Mouse (Mus musculus) cerebellum, adult 8-10 months (tissue): ENCODE data around the gene Tsfm.

Experiments
- DNase-seq: peaks from one replicate; pipeline ENCODE4 v3.0.0; 2022

Gene Tsfm

DNA sequence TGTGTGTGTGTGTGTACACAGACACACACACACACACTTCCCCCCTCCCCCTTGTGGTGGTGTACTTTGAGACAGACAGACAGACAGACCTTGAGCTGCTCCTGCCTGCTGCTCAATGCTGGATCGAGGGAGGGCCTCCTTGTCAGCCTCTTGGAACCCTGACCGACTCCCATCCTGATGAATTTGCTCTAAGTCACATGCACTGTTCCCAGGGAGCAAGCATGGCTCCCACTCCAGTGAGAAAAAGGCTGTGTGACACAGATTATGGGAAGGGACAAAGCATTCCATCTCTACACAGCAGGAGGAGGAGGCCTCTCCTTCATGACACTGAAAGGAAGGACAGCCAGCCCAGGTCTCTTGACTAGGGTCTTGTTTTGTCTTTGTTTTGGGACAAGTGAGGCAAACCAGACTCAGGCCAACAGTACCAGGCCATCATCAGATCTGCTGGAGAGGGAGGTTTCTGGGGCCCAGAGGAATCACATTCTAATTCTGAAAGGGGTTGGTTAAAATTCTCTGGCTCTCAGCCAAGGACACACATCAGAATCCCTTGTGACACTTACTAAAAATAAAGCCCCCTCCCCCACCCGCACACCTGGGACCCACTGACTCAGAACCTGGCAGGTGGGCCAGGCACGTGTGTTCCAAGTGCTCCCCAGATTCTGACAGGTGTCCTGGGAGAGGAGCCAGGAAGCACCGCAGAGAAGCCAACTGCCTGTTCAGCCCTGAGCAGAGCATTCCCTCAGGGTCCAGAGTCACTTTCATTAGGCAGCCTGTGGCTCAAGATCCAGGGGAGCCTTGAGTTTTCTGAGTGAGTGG, 46.2 kb downstream of the Tsfm start:
- DNase-seq = peak; percentile 88

DNA sequence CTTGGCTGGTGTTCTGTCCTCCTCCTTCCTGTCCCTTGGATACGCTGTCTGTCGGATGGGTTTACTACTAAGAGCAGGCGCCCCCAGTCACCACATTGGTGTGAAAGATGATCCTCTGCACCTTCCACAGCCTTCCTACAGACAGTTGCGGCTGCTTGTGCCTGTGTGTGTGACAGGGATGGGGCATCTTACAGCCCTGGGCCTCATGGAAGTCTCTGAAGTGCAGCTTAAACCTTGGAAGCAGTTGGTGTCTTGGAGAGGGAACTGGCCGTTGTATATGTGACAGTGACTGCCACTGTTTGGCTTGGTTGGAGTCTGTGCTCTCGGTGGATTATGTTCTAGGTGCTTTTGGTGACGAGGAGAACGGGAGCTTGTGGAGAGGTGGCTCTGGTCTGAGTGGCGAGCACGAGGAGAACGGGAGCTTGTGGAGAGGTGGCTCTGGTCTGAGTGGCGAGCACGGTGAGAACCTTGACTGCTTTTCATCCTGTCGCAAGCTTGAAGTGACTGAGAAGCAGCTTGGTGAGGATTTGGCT, 47.4 kb downstream of the Tsfm start:
- no peak for DNase-seq

DNA sequence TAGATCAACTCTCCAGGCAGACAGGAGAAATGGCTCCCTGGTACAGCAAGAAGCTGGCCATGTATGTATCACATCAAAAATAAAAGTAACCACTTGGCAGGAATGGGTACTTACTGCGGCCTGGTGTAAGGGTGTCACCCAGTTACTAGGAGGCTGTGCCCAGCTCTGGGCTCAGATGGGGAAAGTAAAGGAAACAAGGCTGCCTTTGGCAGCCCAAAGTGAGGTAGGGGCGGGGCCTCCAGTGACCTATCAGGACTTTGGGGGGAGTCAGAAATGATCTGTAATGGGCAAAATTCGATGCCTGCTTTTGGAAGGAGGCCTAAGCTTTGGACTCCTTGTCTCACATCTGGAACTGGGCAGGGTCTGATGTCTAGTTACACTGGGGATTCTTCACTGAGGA, 48.9 kb downstream of the Tsfm start:
- DNase-seq = no peak

DNA sequence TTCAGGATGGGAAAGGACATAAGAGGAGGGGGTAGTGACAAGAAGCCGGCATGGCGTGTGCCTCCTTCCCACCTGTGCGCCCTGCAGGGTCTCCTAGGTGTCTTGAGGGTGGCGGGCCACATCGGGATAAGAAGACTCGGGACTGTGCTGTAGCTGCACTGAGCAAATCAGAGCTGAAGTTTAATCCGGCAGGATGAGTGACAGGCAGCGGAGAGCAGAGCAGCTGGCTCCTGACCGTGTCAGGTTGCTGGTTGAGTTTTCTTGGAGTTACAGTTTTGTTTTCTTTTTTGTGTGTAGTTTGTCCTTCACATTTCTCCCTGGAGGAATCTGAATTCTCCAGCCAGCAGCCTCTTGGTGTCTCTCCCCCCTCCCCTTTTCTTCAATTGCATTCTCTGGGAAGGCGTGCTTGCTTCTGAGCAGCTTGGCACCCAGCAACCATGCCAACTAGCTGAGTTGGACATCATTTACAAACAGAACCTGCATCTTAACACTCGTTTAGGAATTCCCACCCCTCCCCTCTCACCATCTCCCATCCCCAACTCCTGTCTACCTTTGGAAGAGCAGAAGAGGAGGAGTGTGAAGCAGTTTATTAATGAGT, 49.6 kb downstream of the Tsfm start:
- DNase-seq = no peak

DNA sequence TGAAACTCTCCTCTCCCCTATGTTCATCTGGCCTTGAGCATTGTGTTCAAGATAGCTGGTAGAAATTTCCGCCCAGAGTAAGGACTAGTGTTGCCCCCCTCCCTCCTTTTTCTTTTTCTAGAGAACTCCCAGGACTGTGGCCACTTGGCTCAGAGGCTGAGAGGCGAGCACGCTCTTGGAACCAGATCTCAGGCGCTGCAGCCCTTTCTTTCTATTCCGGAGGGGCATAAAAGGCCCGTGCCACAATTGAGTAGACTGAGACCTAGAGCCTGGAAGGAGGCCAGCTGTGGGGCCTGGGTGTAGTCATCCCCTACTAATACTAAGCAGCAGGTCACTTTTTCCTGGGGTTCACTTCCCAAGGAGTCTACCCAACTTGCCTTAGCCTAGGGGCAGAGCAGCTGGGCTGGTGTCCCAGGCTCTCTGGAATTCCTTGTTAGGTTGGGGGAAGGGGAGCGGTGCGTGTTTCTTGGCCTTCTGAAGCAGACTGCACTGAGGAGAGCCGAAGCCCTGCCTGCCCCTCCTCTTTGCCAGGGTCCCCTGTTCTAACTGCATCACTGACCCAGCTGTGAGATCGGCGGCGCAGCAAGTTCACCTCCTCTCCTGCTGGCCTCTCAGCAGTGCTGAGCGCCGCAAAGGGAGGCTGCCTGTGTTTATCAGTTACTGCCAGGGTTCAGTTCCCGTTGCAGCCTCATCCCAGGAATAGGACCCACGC, 50.3 kb downstream of the Tsfm start:
- DNase-seq = peak; percentile 62

DNA sequence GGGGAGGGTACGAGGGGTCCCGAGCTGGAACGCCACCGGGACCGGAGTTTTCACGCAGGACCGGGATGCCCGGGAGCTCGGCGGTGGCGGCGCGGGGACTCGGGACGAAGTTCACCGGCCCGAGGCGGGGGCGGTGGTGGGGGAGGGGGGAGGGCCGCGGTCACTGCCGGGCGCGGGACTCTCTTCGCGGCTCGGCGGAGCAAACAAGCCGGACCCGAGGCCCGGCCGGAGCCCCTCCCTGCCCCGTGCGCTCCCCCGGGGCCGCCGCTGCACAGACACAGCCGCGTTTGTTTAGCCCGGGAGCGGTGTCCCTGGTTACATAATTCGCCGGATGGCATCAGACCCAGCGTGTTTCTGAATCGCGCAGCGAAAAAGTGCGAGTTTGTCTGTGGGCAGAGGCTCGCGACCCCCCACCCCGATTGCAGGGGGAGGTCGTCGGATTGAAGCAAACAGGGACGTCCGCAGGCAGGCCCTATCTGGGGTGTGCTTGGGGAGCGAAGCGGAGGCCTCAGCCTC, 50.9 kb downstream of the Tsfm start:
- DNase-seq = peak; percentile 67

DNA sequence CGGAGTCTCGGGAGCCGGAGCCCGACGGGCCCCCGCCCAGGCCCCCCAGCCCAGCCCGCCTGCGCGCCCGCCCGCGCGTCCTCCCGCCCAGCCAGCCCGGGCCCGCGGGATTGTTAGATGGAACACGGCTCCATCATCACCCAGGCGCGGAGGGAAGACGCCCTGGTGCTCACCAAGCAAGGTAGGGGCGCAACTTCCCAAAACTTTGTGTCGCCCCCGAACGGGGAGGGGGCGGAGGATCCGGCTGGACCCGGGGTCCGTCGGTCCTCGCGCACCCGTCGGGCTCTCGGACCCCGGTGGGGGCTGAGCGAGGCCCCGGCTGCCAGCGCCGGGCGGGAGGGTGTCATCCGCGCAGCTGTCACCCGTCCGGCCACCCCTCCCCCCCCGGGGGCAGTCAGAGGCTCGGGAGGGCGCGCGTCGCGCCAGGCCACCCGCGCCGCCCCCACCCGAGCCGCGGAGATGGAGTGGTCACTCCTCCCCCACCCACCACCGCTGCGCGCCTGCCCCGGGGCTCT, 51.5 kb downstream of the Tsfm start:
- DNase-seq = peak; percentile 73

DNA sequence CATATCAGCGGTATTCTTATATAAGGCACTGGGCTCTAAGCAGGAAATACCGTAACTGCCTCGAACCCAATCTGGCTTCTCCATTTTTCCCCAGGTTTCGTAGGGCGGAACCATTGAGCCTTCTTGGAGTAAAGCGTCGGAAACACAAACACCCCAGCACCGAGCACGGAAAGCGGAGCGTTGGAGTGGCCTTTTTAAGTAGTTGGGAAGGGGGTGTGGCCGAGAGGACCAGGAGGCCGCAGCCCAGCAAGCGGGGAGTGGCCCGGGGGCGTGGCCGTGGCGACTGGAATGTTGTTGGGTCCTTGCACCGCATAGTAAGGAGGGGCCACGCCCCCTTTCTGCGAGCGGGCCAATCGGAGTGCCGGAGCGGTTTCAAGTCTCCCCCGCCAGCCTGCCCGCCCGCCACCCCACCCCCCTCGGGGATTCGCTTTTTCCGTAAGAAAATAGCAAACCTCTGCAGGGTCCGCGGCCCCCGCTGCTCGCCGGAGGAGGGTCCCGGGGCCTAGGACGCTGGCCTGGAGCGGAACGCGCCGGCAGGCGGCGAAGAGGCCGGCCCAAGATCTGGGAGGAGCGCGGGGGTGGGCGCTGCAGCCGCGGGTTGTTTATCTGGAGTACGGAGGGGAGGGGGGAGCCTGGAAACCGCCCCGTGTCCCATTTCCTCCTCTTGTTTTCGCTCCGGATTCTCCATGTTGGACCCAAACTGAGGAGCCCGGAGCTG, 52.2 kb downstream of the Tsfm start, which contains the start of gene Ctdsp2:
Gene Ctdsp2, plus strand, starts transcription at position 441 of the 718 bp plus-strand sequence.
- DNase-seq = peak; percentile 100

DNA sequence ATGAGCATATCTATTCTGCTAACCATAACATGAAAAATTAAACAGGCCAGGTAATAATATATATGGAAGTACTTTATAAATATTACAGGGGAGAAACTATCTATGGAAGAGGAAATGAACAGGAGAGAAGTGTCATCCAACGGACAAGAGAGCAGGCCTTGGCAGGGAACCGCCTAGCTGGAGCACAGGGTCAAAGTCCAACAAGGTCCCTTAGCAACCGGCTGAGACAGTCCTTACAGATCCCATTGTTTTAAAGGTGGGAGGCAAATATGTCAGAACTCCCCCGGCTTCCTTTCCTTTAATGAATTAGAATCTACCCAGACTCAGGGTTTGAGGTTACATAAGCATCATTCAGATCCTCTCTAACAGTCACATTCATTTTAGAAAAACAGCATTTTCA, 53.6 kb downstream of the Tsfm start:
- DNase-seq = no peak

DNA sequence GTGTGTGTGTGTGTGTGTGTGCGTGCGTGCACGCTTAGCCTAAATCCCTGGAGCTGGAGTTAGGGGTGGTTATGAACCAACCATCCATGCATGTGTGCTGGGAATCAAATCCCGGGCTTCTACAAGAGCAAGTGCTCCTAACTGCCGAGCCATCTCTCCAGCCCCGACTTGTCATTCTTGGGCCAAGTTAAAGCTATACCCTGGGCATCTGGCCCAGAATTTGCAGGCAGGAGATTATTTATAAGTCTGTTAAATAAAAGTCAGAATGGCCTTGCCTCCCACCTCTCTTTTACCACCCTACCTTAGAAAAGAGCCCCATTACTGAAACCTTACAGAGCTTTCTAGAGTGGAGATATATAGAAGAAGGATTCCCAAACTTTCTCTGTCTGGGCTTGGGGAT, 54.9 kb downstream of the Tsfm start:
- no peak for DNase-seq

DNA sequence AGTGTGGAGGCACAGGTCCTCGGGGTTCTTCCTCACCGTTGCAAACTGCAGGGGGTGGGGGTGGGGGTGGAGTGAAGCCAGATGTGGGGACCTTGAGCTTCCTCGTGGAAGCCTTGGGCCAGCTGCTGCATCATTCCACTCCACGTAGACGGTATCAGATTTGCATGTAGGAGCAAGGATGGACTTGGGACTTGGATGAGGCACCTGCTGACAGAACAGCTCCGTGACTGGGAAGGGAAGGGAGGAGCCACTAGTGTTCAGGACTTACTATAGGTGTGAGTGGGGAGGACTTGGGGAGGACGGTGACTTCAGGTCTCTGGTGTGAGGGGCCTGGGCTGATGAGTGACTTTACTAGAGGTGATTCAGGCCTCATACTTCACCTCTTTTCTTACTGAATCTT, 57.7 kb downstream of the Tsfm start:
- DNase-seq = no peak

DNA sequence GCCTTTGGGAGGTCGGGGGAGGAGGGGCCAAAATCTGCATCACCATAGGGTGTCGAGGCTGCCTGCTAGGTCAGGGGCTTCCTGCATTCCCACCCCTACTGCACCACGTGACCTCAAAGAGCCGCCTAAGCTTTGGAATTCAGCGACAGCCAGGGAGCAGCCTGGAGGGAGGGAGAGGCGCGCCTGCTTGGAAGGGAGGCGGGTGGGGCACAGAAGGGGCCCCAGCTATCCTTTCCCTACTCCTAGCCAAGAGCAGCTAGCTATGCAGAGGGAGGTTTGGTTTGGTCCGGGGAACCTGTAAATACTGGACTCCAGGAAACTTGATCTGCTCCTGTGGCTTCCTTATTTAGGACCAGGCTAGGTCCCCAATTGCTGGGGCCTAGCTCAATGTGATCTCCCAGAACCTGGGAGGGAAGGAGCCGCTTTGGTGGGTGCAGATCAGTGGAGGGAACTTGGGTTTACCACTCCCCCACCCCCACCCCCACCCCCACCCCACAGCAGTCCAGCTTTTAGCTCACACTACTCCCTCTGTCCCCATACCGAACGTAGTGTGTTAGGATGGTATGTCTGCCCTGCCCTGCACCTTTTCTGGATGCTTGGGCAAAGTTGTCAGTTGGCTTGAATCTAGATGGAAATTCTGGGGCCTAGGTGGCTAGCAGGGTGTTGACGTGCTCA, 58.5 kb downstream of the Tsfm start:
- DNase-seq = no peak

DNA sequence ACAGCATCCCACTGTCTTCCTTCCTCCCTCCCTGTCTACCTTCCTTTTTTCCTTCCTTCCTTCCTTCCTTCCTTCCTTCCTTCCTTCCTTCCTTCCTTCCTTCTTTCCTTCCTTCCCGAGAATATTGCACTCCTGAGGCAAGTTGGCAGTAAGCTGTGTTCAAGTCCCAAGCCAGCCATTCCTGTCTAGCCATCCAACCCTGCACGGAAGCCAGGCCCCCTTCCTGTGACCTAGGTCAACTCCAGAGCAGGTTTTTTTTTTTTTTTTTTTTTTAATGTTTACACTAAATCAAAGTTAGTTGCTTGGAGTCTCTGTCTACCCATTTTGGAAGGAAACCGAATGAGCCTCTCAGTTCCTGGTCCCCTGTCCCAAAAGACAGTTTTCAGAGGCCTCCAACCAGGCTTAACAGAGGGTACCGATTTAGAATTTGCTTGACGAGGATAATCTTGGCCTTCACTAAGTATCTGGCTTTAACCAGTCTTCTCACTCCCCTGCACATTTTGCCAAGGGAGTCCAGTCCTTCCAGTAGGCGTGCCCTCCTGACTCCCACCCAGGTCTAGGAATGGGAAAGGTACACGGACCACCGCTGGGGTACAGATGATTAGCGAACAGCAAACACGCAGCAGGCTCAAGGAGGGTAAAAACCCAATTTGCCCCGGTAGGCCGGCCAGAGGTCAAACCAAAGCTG, 59.1 kb downstream of the Tsfm start:
- DNase-seq = no peak

DNA sequence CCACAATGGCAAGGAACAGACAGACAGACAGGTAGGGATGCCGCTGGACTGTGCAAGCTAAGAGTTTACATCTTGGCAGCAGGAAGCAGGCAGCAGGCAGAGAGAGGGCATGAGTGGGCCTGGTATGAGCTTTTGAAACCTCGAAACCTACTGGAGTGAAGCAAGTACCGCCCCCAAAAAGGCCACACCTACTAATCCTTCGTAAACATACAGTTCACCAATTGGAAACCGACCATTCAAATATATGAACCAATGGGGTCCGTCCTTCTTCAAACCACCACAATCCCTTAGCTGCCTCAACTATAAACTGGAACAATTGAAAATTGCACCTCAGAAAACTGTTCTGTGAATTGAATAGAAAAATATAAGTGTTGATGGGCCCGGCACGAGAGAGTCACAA, 66.8 kb downstream of the Tsfm start:
- no peak for DNase-seq

DNA sequence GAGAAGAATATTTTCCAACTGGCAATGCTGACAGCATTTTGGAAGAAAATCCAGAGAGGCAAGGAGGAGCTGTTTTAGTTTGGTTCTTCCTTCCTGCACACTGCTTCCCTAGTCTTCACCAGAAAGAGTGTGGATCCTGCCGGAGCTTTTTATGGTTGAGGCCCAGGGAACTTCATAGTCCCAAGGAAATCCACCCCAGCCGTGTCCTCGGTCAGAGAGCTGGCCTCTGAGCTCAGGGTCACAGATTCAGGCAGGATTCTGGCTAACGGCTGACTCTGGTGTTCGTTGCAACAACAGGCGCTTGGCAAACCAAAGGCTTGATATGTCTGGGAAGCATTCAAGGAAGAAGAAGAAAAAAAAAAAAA, 67.7 kb downstream of the Tsfm start:
- no peak for DNase-seq

DNA sequence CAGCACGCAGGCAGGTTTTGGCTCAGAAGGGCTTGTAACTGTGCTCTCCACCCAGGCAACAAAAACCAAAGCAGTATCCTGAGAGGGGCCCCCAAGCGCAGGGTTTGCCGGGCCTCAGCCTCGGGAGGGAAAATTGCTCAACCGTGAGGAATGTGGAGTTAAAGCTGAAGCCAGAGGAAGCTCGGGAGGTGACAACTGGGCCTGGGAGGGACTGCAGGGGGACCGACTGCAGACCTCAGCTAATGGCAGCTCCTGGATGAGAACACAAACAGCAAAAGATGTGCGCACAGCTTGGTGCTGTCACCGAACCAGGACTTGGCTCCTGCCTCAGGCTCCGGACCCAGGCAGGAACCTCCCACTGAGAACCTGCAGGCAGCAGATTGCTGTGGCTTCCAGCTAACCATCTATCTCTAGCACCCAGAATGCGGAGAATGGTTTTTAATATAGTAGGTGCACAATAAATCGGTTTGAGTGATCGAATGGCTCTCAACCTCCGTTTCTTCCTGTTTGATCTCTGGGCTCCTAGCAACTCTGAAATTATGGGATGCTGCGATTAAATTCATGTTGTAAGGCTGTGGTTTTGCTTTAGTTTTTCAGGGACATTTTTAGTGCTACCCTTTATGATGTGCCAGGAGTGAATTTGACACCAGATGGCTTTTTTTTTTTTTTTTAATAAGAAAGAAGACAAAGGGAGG, 68.2 kb downstream of the Tsfm start:
- peak; percentile 80 for DNase-seq

DNA sequence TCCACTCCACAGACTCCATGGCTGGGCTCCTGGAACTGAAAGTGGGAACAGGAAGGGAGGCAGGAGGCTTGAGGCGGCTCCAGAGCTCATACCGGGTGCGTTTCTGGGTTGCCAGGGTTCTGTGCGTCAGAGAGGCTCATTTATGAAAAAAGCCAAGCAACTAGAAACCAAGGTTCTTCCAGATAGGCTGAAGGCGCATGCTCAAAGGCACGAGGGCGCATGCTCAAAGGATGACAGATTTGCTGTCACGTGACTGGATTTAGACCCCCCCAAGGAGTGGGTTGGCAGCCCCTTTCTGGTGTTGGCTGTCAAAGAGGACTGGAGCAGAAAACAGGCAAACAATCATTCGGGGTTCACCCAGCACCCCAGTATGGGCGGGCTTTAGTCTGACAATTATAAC, 68.9 kb downstream of the Tsfm start:
- peak; percentile 87 for DNase-seq
